Mouse (Mus musculus): ENCODE measurements at regions not wholly inside any gene's neighbourhood (a gene's known extent, or its start where the extent isn't known, plus 50 kb on each side); places are given as distances from the start of the nearest gene placed in this dataset.

GRCm38 (mm10) chr3:133750606-133751005 is 205.7 kb upstream of the Tet2 start:
- no peak for DNase-seq (ENCODE audit: low spot score)

- DNase-seq (ENCODE audit: low spot score), result no peak
Measured at GRCm38 (mm10) chr3:133751011-133751410, 206.1 kb upstream of the Tet2 start.

DNA sequence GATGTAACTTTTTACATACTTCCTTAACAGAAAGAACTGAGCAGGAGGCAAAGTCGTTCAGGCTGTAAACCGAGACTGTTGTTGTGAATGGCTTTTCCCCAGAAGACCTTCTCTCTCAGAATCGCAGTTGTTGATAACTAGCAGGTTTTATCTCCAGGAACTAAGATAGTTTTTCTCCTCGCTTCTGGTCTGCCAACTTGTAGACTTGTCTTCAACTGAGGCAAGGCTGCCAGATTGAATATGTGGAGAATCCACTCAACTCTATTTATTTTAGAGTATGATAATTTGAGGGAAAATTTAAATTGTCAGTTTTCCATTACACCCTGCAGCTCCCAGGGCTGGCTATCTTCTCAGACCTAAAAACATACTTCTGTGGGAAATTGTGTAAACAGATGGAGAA is 206.6 kb upstream of the Tet2 start:
- DNase-seq (ENCODE audit: low spot score), result no peak

- no peak for DNase-seq (ENCODE audit: low spot score)
Measured at GRCm38 (mm10) chr3:133753041-133753440, 208.1 kb upstream of the Tet2 start.

DNA sequence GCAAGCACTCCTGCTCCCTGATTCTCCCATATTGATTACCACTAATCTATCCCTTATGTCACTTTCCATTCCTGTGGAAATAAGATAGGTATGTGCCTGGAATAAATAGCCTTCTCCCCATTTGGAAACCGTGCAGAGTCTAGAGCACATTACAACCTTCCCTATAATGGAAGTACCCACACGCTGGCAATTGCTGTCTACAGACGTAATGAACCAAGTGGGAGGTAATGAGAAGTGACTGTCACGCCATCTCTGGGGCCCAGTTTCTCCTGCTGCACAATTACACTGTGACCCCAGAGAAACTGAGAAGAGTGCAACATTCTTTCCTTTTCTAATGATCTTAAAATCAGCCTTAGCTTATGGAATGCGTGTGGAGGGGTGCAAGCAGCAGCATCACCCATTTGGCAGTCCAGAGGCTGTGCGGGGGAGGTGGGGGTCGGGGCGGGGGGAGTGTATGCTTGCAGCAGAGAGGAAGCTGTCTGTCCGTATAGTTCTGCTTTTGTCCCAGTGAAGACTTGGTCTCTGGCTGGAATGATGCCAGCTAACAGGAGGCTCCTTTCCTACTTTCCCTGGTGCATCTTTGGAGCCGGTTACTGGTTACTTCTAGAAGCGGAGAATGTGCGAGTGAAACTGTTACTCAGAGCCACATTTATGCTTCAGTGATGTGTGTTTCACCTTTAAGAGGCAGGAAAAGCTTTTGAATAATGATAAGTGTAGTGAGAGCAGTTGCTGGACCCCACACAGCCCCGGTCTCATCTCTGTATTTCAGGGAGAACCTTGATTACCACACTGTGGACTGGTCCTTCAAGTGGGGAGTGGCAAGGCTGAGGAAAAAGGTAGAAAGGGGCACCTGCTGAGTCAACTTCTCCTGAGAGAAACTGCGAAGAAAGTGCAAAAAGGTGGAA is 209.3 kb upstream of the Tet2 start:
- DNase-seq (ENCODE audit: low spot score), result no peak

DNA sequence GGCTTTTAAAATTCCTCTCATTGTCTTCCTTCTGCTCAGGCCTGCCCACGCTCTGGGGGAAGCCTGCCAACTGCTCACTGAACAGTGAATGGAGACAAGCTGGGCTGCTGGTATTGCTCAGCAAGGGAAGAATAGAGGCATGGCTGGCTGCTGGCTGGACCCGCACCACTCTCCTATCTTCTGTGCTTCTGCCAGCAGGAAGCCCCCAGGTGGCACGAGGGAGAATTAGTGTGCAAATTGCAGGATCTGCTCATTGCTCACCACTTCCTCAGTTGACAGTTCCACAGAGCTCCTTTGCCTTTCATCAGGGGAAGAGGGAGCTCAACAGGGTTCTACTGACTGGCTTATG is 209.9 kb upstream of the Tet2 start:
- peak; percentile 24 for DNase-seq (ENCODE audit: low spot score)

- DNase-seq (ENCODE audit: low spot score), result no peak
Measured at GRCm38 (mm10) chr3:133757756-133758420, 212.9 kb upstream of the Tet2 start.

- no peak for DNase-seq (ENCODE audit: low spot score)
Measured at GRCm38 (mm10) chr3:133758421-133758820, 213.5 kb upstream of the Tet2 start.

DNA sequence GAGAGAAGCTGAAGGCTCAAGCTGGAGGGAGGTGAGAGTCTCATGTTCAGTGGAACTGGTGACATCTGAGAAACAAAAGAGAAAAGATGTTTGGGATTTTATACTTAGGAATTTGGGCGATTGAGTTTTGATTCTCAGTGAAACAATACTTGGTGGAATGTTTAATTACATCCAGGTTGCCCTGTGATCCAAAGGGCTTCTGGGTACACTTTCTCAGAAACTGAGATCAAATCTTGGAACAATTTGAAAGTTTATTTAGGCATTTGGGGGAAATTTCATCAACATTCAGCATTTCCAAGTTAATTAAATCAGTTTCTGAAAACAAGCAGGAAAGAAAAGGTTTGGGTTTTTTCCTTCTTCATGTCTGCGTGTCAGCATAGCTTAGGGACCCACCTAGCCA is 214.7 kb upstream of the Tet2 start:
- no peak for DNase-seq (ENCODE audit: low spot score)

DNA sequence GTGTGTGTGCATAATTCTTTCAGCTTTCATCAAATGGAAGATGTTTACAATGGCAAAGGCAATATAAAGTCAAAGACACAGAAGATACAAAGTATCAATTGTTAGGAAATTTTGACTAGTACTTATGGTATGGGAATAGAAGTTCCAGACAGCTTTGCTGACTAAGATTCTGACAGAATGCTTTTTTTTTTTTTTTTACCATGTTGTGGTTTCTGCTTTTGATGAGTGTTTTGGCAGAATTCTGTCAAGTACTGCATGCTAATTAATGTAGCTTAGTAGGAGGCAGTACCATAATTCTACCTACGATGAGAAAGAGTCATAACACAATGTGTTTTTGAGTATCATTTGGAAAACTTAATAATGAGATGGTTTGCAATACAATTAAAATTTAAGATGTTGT is 215.3 kb upstream of the Tet2 start:
- no peak for DNase-seq (ENCODE audit: low spot score)

GRCm38 (mm10) chr3:133763721-133764120 is 218.8 kb upstream of the Tet2 start:
- no peak for DNase-seq (ENCODE audit: low spot score)

DNA sequence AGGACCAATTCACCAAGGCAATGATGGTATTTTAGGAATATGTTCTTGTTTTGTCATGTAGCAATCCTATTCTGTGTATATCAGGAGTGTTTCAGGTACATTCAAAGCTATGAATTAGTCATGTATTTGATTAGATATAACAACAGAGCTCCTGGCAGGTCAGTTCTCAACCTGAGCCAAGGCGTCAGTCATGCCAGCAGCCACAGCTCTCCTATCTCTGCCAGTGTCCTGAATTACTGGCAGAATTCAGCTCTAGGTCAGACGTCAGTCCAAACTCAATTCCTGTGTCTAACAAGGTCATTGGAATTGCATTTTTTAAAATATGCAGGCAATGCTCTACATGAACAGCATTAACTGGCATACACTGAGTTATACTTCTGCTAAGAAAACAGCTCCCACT is 228.6 kb upstream of the Tet2 start:
- no peak for DNase-seq (ENCODE audit: low spot score)

DNA sequence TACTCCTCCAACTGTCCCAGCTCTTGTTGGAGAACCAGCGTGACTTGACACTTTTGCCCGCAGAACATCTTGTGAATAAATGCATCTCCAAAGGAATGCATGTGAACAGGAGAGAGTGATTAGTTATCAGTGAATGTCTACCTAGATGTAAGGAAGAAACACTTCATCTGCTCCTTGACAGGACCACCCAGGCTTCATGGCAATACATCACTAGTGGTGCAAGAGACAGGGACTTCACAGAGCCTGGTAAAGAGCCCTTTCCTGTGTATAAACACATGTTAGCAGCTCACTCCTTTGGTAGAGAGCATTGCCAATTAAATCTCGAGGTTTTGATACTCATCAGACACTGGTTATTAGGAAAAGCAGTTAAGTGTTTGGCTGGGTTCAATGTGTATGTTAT is 229.3 kb upstream of the Tet2 start:
- no peak for DNase-seq (ENCODE audit: low spot score)

GRCm38 (mm10) chr3:133776013-133776412 is 231.1 kb upstream of the Tet2 start:
- DNase-seq (ENCODE audit: low spot score), result no peak

DNA sequence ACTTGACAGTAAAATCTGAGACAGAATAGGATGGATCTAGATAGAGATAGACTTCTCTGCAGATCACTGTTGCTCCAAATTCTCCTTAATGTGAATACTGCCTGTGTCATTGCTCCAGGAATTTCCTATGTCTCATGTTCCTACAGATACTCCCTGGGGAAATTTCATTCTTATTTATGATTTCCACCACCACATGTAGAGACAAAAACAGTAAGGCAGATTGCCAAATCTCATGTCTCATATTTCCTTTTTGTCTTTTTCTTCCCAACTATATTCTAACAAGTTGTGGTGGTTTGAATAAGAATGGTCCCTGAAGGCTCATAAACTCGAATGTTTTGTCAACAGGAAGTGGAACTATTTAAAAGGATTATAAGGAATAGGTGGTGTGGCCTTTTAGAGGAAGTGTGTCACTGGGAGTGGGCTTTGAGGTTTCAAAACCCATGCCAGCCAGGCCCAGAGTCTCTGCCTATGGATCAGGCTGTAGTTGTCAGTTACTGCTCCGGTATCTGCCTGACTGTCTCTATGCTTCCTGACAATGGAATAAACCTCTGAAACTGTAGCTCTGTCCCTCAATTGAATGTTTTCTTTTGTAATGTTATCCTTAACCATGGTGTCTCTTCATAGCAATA is 234.3 kb upstream of the Tet2 start:
- no peak for DNase-seq (ENCODE audit: low spot score)

GRCm38 (mm10) chr3:133783060-133783459 is 238.1 kb upstream of the Tet2 start:
- DNase-seq (ENCODE audit: low spot score), result no peak

GRCm38 (mm10) chr3:133791361-133791760 is 246.4 kb upstream of the Tet2 start:
- DNase-seq (ENCODE audit: low spot score), result no peak

DNA sequence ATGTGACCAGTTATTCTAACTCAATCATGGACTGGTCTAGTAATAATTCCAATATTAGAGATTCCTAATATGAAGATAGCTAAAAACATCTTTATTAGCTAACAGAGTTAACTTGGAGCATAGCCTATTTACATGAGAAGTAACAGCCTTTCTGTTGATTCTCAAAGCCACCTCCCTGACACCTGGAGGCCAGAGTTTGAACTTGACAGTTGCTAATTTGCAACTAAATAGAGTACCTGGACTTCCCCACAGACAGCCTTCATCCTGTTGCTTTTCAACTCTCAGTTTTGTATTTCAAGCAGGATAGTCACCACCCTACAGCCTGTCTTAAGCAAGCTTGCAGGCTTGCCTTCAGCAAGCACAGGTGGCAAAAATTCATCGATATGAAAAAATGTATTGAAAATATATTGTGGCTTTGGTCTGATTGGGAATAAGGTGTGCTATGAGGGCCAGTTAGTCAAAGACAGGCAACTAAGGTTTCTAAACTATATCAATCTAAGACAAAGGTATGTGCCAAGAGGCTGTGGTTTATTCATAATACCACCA is 264.1 kb upstream of the Tet2 start:
- no peak for DNase-seq (ENCODE audit: low spot score)

- DNase-seq (ENCODE audit: low spot score), result no peak
Measured at GRCm38 (mm10) chr3:133818966-133819700, 274.2 kb upstream of the Tet2 start.

DNA sequence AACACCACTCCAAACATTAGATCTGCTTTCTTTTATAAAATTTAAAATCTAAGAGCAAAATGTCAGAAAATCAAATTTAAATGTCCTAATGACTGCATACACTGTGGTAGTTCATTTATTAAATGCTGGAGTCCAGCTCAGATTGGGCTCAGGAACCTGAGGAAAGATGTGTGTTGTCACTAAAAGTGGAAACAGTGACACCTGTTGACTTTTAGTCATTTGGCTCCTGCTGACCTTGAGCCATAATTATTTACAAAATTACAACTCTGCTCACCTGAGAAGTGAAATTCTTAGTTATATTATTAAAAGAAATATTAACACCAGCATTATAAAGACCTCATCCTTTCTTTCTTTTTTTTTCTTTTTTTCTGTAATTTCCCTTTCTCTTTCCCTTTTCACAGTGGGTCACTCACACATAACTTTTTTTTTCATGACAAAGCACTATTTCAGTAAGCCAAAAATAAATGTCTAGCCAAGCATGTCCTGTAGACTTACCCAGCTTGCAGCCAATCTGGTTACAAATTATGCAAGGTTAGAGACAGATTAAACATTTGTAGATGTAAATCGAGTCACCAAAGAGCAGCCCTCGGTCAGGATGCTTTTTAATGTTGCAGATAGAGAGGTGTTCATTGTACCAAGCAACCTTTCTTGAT is 288.9 kb upstream of the Tet2 start:
- no peak for DNase-seq (ENCODE audit: low spot score)

- DNase-seq (ENCODE audit: low spot score), result no peak
Measured at GRCm38 (mm10) chr3:133834459-133834858, 289.5 kb upstream of the Tet2 start.

DNA sequence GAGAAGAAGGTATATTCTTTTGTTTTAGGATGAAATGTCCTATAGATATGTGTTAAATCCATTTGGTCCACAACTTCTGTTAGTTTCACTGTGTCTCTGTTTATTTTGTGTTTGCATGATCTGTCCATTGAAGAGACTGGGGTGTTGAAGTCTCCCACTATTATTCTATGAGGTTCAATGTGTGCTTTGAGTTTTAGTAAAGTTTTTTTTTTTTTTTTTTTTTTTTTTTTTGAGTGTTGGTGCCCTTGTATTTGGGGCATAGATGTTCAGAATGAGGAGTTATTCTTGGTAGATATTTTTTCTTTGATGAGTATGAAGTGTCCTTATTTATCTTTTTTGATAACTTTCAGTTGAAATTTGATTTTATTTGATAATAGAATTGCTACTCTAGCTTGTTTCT is 301.4 kb upstream of the Tet2 start:
- no peak for DNase-seq (ENCODE audit: low spot score)

Measured in ovary, postnatal 10 days (tissue).